Mouse (Mus musculus) gastrocnemius, adult 2 months (tissue): ENCODE results near the gene Crtc3. TPM values are rescaled to one million over a fixed set of nuclear protein-coding genes. Genes with fewer than 3 reads are reported as not detected.
A peak's percentile ranks its signal among the peaks of the same experiment; 100 is the strongest.

Experiments
- DNase-seq: peaks from one replicate; pipeline ENCODE4 v3.0.0; 2022
- H3K27ac ChIP-seq: fragments of 200-600 bp; 2 replicates; pipeline ENCODE4 v1.8.1; 2022; ENCODE audit warnings: mild to moderate bottlenecking
- H3K4me3 ChIP-seq: fragments of 200-600 bp; 2 replicates; pipeline ENCODE4 v1.8.1; 2022; ENCODE audit warnings: mild to moderate bottlenecking, moderate library complexity
- CTCF ChIP-seq: fragments of 200-600 bp; IDR thresholded peaks from 2 replicates; pipeline ENCODE4 v1.8.1; 2022; ENCODE audit warnings: antibody characterized with exemption, mild to moderate bottlenecking, moderate library complexity
- intact Hi-C: fragments of 180-260 bp; cut with DNase I; formaldehyde crosslinking; loops from one replicate; pipeline ENCODE4 v1.15.1; 2025
- total RNA-seq, 2 experiments: library from RNA; stranded (reverse); gene quantifications; 2 replicates each; pipeline ENCODE4 v1.2.3; 2021

Gene Crtc3
- total RNA-seq, 2 experiments from 2014 or later = 12.0 to 13.1 TPM

DNA sequence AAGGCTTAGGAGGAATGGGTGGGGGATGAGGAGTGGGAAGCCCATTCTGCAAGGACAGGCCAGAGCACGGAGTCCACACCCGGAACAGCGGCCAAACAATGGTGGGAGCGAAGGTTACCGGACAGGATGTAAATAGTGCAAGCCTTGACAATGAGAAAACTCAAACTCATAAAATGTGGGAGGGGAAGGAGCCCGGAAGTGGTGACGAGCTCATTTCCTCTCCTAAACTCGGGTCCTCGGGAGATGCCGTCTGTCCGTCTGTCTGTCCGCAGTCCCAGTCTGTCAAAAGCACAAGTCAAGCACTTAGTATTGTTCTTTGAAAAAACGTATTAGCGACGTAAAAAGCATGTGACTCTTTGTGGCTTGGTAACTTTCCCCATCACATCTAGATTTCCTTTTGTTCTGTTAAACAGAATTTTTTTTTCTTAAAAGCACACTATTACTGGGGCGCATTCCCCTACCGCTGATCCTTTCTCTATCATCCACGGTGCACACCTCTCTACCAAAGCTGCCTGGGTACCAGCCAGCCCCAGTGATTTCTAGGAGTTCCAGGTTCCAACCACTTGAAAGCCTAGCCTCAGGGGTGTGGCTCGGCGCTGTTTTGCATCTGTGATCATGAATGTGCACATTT, 105.7 kb downstream of the Crtc3 start:
- Histone ChIP-seq H3K4me3 (peak overlapping the region; percentile 58), H3K27ac (peak overlapping the region; percentile 73)
- TF ChIP-seq CTCF = no peak
- DNase-seq = peak; percentile 41
- intact Hi-C loops = no loop called here

DNA sequence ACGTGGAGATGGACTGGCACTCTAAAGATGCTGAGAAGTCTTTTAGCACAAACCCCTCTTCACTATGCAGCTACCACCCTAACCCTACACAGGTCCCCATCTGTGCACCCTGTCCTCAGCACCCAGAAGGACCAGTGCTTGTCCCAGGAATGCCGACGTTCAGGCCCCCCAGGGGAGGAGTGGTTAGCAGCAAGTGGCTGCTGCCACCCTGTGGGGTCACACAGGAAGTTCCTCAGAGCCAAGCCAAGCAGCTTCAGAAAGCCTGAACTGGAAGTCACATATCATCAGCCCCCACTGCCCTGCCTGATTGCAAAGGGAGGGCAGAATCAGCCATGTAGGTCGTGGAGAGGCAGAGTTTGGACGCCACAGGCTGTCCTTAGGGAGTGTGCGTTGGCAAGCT, 108.3 kb downstream of the Crtc3 start:
- no peak overlapping the region for H3K4me3 ChIP-seq
- H3K27ac ChIP-seq = no peak overlapping the region
- intact Hi-C loops = no loop called here
- peak; percentile 49 for DNase-seq
- peak; percentile 71 for TF ChIP-seq CTCF

DNA sequence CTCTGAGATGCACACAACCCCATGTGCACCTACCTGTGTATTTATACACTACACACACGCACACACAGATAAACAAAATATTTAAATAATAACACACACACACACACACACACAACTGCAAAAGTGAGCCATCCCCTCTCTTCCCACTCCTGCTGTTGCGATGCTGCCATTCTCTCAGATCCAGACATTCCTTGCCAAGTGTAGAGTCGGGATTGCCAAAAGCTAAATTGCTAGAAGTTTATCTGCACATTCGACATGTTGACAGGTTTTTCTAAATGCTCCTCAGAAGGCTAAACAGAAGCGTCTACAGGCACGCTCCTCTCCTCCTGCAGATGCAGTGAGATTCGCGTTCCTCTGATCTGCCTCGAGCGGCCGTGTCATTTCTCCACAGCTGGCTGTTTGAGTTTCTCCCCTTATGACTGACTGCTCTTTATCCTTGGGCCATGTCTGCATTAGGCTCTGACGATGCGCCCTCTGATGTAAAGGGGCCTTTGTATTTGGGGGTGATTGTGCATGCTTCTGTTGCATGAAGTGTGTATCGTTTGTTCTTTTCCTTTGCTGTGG, 111.2 kb downstream of the Crtc3 start:
- TF ChIP-seq CTCF = no peak
- DNase-seq = no peak
- H3K4me3 ChIP-seq = no peak overlapping the region
- no peak overlapping the region for H3K27ac ChIP-seq
- intact Hi-C loops = no loop called here

DNA sequence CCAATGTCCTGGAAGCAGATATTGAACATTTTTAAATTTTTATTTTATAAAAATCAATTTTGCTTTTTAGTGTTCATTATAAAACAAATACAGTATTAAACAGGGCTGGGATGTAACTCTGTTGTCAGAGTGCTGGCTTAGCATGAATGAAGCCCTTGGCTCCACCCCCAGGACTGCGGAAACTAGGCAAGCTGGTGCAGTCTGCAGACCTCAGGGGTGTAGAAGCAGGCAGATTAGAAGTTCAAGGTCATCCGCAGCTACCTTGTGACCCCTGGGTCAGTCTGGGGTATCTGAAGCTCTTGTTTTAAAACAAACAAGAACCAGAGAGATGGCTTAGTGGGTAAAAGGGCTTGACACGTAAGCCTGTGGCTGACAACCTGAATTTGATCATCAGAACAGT, 112.1 kb downstream of the Crtc3 start:
- intact Hi-C loops = no loop called here
- DNase-seq = no peak
- no peak overlapping the region for H3K27ac ChIP-seq
- TF ChIP-seq CTCF = no peak
- H3K4me3 ChIP-seq = no peak overlapping the region

DNA sequence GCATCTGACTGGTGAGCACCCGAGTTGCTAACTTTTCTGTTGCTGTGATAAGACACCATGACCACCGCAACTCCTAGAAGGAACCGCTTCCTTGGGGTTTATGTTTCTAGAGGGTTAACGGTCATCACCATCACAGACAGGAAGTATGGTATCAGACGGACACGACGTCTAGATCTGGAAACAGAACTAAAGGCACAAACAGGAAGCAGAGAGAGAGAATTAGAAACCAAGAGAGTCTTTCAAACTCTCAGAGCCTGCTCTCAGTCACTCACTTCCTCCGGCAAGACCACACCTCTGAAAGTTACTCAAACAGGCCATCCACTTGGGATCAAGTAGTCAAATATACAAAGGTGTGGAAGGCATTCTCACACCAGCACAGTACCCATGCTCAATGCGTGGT, 112.9 kb downstream of the Crtc3 start:
- no peak overlapping the region for H3K4me3 ChIP-seq
- no peak overlapping the region for H3K27ac ChIP-seq
- TF ChIP-seq CTCF = no peak
- DNase-seq = no peak
- intact Hi-C loops = no loop called here

DNA sequence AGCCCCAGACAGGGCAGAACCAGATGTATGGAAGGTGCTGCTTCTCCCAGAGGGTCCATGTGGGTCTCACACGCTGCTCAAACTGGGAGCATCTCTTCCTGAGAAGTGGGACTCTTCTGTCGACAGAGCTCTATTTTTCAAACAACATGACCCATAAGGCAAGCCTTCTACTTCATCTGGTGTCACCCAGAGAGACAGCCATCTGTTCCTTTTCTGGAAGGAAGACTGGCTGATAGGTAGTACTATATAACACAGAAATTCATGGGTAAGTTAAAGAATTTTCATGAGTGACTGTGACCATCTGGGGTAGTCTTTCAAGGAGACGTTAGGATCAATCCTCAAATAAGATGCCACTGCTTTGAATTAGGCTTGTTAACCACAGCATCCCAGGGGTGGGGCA, 115.6 kb downstream of the Crtc3 start:
- intact Hi-C loops = no loop called here
- no peak for TF ChIP-seq CTCF
- Histone ChIP-seq H3K4me3 (no peak overlapping the region), H3K27ac (no peak overlapping the region)
- no peak for DNase-seq

DNA sequence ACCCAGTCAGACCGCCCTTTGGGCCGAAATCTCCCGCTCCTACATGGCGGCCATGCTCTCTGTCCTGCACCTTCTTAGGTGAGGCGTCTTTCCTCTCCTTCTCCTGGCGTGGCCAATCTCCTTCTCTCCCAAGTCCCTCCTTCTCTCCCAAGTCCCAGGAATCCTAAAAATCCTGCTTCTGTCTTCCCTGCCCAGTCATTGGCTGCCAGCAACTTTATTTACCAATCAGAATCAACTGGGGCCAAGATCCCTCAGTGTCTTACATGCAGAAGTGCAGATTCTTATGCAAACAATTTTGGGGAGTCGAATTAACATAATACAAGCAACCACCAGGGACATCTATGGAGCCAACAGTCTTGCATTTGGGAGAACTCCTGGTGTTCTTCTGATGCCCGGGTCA, 120.7 kb downstream of the Crtc3 start:
- intact Hi-C loops = no loop called here
- Histone ChIP-seq H3K27ac (no peak overlapping the region), H3K4me3 (no peak overlapping the region)
- TF ChIP-seq CTCF = no peak
- DNase-seq = no peak

DNA sequence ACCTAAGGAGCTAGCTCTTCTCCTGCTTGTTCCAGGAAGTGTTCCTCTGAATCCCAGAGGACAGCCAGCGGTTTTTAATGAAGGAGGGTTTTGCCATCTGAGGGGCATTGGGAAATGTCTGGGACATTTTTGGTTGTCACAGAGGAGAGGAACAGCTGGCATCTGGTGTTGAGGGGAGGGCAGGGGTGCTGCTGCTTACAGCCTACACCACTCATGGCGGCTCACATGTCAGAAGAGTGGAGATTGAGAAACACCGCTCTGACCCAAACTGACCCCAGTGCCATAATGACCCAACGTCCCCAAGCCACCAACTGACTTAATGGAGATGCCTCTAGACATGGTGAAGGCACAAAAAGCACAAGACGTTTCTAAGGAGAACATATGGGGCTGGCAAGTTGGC, 126.7 kb downstream of the Crtc3 start:
- TF ChIP-seq CTCF = no peak
- intact Hi-C loops = no loop called here
- Histone ChIP-seq H3K27ac (no peak overlapping the region), H3K4me3 (no peak overlapping the region)
- no peak for DNase-seq

DNA sequence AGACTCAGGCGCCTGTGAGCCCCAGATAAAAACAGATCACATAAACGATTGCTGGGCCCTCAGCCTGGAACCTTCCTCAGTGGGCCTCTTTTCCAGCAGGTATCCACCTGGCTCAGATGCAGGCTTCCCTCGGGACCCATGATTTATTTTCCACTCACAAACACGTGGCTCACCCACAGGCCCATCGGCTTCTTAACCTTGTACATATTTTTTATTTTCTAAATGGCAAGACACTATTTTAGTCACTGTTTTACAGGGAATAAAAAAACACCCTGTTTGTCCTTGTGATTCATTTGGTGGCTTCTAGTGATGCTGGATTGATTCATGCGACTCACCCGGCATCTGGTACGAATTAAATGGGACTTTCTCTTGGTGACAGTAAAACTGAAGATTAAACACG, 127.4 kb downstream of the Crtc3 start:
- no peak for TF ChIP-seq CTCF
- intact Hi-C loops = no loop called here
- Histone ChIP-seq H3K4me3 (no peak overlapping the region), H3K27ac (no peak overlapping the region)
- DNase-seq = no peak

DNA sequence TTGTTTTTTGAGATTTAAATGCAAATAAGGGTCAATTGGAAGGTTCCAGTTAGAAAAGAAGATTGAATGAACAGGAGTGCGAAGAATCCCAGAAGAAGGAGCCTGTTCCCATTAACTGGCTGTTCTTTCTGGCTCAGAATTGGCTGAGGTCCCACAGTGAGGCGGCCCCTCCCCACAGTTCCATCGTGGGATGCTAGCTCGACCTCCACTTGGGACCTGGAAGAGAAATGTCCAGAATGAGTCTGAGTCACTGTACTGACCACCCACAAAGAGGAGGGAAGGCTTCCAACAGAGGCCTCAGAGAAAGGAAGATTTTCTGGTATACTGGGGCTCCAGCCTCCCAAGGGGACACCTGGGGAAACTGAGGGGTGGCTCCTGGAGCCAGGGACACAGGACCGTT, 130.1 kb downstream of the Crtc3 start:
- no peak overlapping the region for H3K27ac ChIP-seq
- intact Hi-C loops = no loop called here
- TF ChIP-seq CTCF = no peak
- no peak for DNase-seq
- H3K4me3 ChIP-seq = no peak overlapping the region

DNA sequence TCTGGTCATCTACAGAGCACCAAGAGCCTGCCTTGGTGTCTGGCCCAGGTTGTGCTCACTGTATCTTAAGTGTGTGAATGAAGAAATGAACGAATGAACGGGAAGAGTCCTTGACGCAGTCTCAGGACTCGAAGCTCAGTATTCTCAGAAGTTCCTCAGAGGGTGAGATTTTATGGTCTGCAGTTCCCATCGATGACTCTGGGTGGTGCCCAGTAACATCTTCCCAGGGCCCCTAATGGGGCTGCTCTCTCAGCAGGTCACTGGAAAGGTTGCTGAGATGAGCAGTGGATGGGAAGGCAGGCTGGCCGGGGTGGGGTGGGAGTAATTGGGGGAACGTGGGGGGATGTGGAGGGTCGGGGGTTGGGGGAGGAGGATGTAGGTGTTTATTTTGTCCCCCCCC, 130.6 kb downstream of the Crtc3 start:
- no peak overlapping the region for H3K4me3 ChIP-seq
- no peak overlapping the region for H3K27ac ChIP-seq
- TF ChIP-seq CTCF = peak; percentile 2; the same call in 1 of the 2 replicates
- intact Hi-C loops = no loop called here
- no peak for DNase-seq

DNA sequence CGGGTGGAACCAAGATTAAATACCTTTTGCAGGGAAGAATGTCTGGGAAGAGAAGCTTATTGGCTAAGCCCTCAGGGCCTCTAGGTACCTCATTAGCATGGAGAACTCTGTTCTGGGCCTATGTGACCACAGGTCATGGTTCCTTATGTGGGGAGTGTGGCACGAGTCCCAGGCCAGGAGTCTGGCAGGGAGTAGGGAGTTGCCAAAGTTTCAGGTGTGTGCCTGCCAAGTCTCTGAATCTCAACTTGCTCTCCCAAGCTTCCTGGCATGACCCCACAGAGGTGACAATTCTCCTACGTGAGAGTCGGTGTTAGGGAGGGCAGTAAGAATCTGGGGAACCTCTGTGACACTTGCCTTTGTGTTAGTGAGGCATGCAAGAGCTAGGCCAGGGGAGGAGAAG, 131.5 kb downstream of the Crtc3 start:
- H3K27ac ChIP-seq = no peak overlapping the region
- no peak for TF ChIP-seq CTCF
- H3K4me3 ChIP-seq = no peak overlapping the region
- no peak for DNase-seq
- intact Hi-C loops = no loop called here

DNA sequence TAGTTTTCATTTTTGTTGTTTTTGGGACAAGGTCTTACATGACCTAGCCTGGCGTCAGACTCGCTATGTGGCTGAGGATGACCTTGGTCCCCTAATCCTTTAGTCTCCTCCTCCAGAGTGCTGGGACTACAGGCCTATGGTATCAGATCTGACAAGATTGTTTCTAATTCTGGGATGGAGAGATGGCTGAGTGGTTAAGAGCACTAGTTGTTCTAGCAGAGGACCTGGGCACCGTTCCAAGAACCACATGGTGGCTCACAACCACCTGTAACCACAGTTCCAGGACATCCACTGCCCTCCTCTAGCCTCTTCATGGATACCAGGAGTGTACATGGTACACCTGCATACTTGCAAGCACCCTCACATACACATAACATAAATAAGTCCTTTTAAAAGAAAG, 132.5 kb downstream of the Crtc3 start:
- Histone ChIP-seq H3K27ac (no peak overlapping the region), H3K4me3 (no peak overlapping the region)
- no peak for DNase-seq
- intact Hi-C loops = no loop called here
- no peak for TF ChIP-seq CTCF

DNA sequence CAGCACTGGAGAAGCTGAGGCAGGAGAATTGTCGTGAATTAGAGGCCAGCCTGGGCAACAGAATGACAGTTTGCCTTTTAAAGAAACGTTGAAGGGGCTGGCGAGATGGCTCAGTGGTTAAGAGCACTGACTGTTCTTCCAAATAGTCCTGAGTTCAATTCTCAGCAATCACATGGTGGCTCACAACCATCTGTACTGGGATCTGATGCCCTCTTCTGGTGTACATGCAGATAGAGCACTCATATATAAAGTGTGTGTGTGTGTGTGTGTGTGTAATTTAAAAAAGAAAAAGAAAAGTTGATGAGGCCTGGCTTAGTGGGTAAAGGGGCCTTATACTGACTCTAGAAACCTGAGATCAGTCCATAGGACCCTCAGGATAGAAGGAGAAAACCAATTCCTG, 133.5 kb downstream of the Crtc3 start:
- Histone ChIP-seq H3K4me3 (no peak overlapping the region), H3K27ac (peak overlapping the region; percentile 57)
- intact Hi-C loops = no loop called here
- no peak for DNase-seq
- TF ChIP-seq CTCF = peak; percentile 23; the same call in 1 of the 2 replicates
